Mouse (Mus musculus) E14TG2a.4 (cell line): ENCODE measurements around the gene Apoc2.

Source experiments
- CTCF ChIP-seq: conservative IDR thresholded peaks from 2 replicates; pipeline ENCODE4 v1.5.1; 2014; ENCODE audit warnings: low read length
- POU5F1 ChIP-seq: IDR thresholded peaks from 2 replicates; pipeline ENCODE4 v1.6.1; 2014; ENCODE audit warnings: low read length, borderline replicate concordance

DNA sequence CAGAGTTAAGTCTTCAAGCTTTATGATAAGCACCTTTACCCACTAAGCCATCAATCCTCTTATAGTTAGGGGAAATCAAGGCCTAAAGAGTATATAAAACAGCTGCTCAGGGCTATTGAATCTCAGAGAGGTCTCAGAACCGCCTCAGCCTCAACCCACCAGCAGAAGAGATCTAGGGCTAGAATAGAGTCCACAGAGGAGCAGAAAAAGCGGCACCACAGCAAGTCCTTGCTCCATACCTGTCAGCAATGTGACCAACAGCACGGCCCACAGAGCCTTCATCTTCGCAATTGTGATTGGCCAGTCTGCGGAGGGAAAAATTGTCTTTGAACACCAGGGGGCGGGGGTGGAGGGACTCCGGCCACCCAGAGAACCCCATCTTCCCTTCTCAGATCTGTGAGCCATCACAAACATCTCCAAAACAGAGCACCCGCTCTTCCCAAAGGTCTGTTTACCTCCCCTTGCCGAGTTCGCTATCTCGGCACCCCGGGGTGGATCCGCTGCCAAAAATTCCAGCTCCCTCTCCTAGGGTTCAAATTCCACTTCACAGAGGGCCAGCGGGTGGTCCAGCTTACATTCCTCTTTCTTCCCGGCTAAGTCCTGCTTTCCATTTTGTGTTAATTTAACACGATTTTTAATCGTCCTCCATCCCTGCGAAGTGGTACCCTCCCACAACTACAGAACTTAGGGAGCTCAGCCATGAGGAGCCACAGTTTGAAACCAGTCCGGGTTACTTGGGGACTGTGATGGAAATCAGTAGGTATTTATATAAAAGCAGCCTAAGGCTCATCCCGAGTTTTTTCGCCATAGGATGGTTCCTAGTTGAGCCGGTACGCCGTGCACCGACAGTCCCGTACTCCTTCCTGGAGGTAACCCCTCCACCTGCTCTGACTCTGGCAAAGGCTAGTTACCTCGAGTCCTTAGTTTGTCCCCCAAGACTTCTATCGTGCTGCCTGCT is 20.5 kb upstream of the Apoc2 start:
- TF ChIP-seq POU5F1, result no peak
- TF ChIP-seq CTCF, result peak; percentile 23; the same call in 1 of the 2 replicates
